Mouse (Mus musculus): ENCODE measurements around the gene Snta1. TPM values are rescaled to one million over a fixed set of nuclear protein-coding genes. Genes with fewer than 3 reads are reported as not detected.

The Snta1 gene
- total RNA-seq, 2 experiments from 2014 or later: 96.6 to 121 TPM

DNA sequence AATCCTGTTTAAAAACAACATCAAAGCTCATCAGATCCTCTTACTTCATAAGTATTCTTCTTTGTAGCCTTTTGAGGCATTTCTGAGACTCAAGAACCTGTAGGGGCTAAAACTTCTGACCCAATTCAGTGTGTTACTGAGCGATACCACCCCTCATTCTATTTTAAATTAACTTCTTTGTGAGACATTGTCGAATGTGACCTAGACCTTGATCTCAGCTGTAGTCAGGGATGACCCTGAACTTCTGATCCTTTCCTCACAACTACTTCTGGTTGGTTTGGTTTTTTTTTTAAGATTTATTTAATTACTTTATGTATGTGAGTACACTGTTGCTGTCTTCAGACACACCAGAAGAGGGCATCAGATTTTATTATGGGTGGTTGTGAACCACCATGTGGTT, 15.6 kb upstream of the Snta1 start:
- DNase-seq (ENCODE audit: low spot score in 2 of 2): no peak

DNA sequence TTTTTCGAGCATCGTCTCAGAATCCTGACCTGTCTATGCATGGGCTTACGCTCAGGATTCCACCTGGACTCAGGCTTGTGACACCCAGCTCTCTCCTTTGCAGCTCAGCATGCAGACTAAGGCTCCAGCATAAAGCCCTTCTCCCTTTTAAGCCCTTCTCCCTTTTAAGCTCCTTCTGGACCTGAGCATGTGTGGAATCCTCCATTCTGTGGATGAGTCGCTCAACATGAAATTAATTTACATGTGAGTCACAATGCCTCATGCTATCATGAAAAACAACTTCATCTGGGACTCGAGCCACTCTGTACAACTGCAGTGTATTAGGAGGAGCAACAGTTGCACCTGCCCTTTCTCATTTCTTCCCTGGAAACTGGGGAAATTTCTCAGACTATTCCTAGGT, 14.3 kb upstream of the Snta1 start:
- no peak for DNase-seq (ENCODE audit: low spot score in 2 of 2)

DNA sequence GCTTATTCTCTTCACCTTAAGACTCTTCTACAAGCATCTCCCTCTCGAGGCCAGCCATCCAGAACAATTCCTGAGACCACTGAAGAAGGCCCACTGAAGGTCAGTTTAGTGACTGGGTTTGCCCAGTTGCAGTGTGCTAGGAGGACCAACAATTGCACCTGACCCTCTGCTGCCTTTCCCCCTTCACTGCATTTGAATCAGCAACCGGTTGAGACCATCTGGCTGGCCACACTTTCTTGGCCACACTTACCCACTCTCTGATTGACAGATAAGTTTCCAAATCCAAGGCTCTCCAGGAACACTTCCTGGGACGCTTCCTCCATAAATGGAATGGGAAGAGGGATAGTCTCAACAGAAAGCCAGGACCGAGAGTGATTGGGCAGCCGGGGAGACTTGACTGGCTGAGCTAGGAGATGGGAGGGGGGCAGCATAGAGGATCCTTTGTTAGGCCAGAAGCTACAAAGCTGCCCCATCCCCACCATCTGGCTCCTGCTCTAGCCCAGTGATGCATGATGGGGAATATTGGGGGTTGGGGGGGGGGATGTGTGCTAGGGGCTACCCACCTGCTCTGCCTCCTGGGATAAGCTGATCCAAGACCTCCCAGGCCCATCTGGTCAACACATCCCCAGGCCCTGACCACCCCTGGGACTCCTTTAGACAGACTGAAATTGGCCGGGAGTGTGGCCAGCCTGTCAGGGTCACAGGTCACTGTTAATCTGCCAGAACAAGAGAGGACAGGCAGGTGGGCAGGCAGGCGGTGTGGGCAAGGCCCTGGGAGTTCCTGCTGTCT, 13.2 kb upstream of the Snta1 start:
- DNase-seq (ENCODE audit: low spot score in 2 of 2): no peak

DNA sequence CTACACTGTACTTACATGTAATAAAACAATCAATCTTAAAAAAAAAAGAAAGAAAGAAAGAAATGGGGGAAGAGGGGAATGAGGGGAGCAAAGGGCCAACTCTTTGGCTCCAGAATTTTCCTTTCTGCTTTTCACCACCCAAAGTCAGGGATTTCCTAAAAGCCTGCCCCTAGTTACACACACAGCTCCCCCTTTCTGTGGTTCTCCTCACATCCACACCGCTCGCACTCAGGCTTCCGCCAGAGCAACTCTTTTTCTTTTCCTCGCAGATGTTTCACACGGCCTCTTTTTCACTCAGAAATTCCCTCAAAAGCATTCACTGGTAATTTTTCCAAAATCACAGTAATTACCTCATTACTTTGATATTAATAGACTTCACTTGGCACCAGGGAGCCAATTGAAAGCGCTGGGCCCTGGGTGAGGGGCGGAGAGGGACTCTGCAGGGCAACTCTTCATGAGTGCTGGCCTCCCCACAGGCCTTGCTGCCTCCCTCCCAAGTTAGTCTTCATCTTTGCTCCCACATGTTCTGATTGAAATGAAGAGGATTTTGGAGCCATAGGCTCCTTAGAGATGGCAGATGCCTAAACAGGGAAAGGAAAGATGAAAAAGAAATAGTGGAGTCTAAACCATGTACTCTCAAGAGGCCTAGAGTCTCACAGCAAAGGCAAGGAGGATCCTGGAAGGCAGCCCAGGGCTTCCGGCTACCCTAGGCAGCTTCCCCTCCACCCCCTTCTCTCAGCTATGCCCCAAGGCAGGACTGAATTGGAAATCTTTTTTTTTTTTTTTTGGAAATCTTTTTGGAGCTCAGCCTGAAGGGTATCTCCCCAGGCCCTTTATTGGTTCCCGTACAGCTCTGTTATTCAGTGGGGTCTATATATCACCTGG, 12.0 kb upstream of the Snta1 start:
- no peak for DNase-seq (ENCODE audit: low spot score in 2 of 2)

DNA sequence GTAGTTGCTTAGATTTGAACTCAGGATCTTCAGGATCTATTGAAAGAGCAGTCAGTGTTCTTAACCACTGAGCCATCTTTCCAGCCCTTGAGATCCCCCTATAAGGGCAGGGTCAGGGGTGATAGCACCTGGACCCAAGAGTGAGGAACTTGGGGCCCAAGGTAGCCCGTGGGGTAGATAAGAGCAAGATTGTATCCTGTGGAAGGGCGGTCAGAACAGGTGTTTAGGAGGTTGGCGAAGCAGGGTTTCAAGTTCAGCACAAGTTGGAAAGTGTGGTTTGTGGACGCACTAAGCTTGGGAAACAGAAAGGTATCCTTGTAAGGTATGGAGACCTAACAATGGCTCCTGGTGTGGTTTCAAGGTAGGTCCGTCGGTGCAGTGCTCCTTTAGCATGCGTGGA, 10.1 kb upstream of the Snta1 start:
- DNase-seq (ENCODE audit: low spot score in 2 of 2): no peak

DNA sequence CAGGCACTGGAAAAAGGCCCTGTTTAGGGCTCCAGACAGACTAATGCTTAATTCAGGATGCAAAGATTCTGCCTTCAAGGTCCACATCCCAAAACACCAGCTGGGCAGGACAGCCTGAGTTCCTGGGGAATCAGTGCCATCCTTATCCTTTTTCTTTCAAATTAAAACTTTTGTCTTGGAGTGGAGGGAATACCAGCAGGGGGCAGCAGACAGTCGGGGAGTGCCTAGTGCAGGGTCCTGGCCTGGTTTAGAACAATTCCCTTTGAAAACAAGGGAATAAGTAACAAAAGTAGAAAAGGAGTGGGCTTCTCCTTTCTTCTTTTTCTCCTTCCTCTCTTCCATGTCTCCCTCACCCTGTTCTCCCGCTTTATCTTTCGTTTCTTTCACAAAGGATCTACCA, 9.2 kb upstream of the Snta1 start:
- DNase-seq (ENCODE audit: low spot score in 2 of 2): peak; percentile 57 to 84

DNA sequence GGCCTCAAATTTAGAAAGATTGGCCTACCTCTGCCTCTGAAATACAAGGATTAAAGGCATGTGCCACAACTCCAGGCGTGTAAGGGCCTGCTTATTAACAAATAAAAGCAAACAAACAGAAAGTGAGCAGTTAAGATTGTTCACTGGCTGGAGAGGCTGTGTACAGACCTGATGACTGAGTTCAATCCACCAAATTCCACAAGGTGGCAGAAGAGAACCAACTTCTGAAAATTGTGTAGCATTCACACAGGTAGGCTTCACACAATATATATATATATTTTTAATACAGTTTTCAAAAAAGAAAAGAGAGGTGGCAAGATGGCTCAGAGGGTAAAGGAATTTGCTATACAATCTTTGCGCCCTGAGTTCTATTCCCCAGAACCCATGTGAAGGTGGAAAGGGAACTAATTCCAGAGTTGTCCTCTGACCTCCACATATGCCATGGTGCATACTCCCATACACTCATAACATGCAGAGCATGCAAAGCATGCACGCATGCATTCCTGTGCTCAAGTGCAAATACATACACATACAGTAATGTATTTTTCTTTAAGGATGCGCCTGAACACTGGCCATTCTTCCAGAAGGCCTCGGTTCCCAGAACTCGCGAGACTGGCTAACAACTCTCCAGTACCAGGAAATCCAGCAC, 4.2 kb upstream of the Snta1 start:
- no peak for DNase-seq (ENCODE audit: low spot score in 2 of 2)

DNA sequence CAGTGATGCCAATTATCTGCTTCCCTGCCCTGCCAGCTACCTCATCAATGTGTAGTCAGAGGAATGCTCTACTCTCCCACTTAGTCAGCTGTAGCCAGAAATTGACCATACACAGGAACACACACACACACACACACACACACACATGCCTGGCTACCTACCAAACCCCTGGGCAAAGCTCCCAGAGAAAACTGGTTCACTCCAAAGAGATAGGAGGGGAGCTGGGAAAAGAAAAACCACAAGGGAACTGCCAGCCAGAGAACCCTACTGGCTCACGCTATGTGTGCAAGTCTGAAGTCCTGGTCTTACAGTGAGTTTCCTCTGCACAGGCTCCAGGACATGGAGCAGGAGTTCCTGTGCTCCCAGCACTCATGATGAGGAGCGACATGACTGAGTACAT, 2.5 kb upstream of the Snta1 start:
- DNase-seq (ENCODE audit: low spot score in 2 of 2): peak in 1 of 2 experiments; percentile 34

DNA sequence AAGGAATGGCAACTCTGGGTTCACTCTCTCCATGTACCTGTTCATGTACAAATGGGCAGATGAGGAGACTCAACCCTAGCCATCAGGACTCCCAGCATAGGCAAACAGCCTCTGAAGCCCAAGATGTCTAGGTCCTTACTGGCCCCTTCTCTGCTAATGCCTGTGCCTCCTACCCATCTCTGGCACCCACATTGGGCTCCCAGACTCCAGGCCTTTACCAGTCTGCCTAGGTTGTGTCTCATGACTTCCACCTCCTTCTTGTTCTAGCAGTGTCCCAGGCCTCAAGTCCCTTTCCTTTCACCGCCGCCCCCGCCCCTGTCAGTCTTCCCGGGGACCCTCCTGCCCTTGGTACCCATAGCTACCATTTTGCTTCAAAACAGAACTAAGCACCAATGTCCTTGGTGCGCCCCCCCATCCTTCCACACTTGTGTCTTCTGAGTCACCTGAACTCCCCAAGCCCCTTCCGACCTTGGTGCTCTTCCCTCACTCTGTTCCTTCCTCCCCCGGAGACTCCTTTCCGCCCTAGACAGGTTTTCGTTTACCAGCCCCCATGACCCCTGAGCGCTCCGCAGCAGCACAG, 746 bp downstream of the Snta1 start:
- DNase-seq (ENCODE audit: low spot score in 2 of 2): no peak

DNA sequence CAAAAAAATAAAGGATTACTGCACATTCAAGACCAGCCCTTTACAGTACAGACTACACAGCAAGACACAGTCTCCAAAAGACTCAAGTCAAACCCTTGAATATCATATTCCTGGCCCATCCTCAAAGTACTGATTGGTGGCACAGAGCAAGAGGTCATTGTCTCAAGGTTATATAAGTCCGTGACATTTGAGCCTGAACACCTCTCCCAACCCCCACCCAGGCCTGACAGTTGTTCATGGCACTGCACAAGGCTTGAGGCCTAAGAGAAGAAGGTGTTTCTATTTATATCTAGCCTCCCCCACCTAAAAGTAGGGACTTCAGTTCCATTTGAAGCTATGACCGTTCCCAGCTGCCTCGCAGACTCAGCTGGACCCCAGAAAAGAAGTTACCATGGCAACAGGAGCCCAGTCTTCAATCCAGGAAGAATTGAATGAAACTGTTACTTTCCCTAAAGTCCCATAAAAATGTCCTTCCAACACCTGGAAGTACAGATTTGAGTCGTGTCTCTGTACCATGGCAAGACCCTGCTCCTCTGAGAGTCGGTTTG, 2.4 kb downstream of the Snta1 start:
- DNase-seq (ENCODE audit: low spot score in 2 of 2): no peak

DNA sequence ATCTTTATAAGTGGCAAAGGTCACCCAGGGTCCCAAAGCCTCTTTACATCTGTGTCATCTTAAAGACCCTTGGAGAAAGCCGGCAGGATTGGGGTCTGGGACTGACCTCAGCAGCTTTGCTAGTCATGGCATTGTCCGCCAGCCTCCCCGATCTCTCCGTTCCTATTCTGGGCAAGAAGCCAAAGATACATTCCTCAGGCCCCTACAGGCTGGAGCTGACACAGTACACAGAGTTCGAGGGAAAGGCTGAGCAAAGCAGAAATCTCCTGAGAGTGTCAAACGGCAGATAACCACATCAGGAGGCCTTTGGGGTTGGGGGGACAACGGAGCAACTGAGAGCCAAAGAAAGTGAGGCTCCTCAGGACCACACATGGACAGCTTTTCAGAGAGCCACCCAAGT, 5.1 kb downstream of the Snta1 start:
- DNase-seq (ENCODE audit: low spot score in 2 of 2): peak in 1 of 2 experiments; percentile 34

DNA sequence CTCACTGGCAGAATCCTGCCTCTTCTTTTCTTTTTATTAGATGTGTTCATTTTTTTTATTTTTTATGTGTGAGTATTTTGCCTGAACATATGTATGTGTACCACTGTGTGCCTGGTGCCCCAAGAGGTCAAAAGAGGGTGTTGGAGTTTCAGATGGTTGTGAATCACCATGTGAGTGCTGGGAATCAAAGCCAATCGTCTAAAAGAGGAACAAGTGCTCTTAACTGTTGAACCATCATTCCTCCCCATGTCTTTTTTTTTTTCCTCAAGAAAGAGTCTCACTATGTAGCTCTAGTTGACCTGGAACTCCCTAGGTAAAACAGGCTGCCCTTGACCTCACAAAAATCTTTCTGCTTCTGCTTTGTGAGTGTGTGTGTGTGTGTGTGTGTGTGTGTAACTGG, 5.9 kb downstream of the Snta1 start:
- no peak for DNase-seq (ENCODE audit: low spot score in 2 of 2)

DNA sequence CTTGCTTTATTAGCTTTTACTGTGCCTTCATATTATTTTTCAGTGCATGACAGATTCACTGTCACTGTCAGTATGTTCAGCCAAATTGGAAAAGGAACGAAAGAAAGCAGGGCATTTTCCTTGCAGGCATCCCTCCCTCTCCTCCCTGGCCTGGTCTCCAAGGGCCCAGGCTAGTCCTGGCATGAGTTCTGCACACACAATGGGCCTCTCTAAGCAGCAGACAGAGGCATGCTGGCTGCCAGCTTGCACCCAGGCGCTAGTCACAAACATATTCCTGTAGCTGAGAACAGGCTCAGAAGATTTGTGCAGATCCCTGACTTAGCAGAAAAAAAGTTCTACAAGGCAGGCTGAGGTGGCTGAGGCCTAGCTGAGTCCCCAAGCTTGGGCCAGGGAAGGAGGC, 8.6 kb downstream of the Snta1 start:
- DNase-seq (ENCODE audit: low spot score in 2 of 2): no peak

DNA sequence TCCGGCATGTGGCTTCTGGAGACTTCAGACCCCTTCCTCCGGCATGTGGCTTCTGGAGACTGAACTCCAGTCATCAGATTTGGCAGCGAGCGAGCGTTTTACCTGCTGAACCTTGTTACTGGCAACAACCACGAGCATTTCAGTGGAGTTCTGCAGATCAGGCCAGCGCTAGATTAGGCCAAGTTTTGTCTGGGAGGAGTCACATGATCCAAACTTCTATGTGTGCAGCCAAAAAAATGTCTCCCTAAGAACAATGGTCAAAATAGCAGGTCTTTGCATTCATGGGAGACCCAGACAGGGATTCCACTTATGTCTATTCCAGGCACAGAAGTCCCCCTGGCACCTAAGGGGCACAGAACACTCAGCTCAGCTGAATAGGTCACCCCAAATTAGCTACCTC, 9.6 kb downstream of the Snta1 start:
- no peak for DNase-seq (ENCODE audit: low spot score in 2 of 2)

DNA sequence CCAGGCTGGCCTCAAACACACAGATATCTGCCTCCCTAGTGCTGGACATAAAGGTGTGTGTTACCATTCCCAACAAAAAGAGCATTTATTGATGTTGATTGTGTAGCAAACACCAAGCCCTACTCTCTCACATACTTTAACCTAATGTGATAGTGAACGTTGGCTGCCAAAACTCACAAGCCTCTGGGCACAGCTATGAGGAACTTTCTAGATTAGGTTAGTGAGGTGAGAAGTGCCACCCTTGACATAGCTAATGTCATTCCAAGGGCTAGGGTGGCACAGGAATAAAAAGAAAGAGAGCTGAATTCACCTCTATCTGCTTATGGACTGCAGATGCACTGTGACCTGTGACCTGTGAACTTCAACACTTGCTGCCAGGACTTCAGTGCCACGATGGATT, 11.4 kb downstream of the Snta1 start:
- no peak for DNase-seq (ENCODE audit: low spot score in 2 of 2)

DNA sequence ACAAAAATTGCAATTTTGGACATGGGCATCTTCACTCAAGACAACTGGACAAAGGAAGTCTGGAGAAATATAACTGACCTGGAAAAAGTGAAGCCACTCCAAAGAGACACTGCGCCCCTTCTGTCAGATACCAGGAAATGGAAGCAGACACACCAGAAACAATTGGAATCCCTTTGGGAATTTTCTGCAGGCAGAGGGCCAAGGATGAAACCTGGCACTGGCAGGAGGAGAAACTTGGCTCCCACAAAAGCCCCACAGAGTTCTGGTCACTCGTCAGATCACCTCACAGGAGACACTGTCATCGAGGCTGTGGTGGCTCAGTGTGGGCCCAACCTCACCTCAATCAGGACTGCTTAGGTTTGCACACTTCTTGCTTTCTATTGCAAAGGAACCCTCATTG, 13.3 kb downstream of the Snta1 start:
- no peak for DNase-seq (ENCODE audit: low spot score in 2 of 2)

DNA sequence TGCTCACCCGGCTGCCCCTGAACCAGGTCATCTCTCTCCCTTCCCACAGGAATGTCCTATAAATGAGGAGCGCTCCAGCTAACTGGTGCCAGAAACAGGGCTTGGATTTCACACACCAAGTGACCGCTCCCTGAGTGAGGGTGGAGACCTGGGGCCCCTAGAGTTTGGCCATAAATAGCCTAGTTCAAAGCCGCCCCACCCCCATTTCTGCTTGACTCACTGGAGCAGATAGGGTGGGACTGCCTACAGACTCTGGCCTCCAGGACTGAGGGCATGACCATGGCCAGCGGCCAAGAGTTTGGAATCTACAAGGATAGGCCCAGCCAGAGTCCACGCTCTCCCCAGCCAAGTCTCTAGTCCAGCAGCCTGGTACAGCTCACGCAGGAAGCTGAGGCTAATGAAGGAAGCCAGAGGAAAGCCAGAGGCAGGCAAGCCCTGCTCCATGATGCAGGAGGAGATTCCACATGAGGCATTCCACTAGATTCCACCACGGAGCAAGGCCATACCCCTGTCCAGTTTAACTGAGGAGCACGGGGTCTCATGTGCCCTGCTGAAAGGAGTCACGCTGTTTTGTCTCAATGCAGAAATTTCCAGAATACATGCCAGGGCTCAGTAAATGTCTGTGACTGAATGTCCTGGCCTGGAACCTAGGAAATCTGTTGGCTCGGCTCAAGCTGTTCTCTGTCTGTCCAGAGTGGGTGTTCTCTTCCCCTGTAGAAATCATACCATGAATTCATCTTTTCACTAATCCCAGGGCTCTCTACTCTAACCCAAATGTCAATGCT, 17.5 kb downstream of the Snta1 start:
- DNase-seq (ENCODE audit: low spot score in 2 of 2): peak; percentile 79 to 92

DNA sequence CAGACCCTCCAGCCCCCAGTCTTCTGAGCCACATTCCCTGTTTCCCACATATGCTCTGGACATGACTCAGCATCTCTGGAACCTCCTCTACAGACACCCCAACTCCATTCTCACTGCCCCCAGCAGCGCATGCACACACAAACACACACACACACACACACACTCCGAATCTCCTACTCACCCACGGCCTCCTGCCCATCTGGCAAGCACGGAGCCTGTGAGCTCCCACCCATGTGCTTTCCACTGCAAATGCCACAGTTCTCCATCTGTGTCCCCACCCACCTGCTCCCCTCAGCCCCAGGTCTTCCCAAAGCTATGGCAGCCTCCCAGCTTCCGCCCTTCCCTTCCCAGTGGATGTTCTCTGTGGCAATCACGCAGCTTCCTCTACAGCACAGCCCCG, 28.8 kb downstream of the Snta1 start:
- DNase-seq (ENCODE audit: low spot score in 2 of 2): no peak

DNA sequence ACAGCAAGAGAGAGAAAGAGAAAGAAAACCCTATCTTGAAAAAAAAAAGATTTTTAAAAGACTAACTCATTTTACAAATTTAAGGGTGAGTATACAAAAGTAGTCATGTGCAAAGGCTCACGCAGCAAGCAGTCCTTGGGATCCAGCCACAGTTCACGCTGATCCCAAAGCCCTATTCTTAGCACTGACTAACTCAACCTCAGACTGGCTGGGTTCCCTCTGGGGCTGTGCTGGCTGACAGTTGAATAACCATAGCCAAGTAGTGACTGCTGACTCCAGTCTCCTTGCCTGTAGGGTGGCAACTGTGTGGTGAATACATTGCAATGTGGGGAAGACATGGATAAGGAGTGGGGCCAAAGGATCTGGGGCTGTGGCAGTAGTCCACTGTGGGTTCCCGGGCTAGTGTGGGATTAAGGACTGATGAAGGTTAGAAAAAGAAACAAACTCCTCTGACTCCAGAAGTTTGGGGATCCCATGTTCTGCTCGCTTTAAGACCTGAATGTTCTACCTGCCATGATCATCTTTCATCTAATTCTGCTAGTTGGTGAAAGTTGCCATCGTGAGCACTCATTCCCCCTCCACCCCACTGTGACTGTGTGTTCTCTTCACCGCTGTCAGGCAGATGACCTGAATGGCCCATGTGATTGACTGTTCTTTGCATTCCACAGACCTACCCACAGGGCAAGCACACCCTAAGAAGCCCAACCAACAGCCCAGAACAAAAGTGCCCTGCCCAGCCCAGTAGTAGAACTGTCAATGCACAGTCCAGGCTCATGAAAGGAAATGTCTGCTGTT, 32.9 kb downstream of the Snta1 start:
- peak in 1 of 2 experiments; percentile 31 for DNase-seq (ENCODE audit: low spot score in 2 of 2)

Measured in gastrocnemius, postnatal 4 days (tissue).